Mouse (Mus musculus) liver, embryonic 13.5 days (tissue): ENCODE results near the gene Pik3cb. TPM values are rescaled to one million over a fixed set of nuclear protein-coding genes. Genes with fewer than 3 reads are reported as not detected.

Source experiments
- ATAC-seq: fragments of 200-750 bp; cut with Nextera tagmentation; 2 replicates; pipeline ENCODE4 v1.8.0; 2017; ENCODE audit warnings: low read depth, mild to moderate bottlenecking, moderate number of reproducible peaks, moderate library complexity
- DNase-seq: peaks from one replicate; pipeline ENCODE4 v3.0.0; 2022
- H3K27ac ChIP-seq: fragments of 300-500 bp; sonication (generic); 2 replicates; pipeline ENCODE4 v1.5.1; 2015; ENCODE audit warnings: moderate library complexity, mild to moderate bottlenecking, inconsistent platforms
- H3K27me3 ChIP-seq: fragments of 300-500 bp; sonication (generic); 2 replicates; pipeline ENCODE4 v1.6.1; 2015; ENCODE audit warnings: mild to moderate bottlenecking, inconsistent platforms
- H3K36me3 ChIP-seq: fragments of 300-500 bp; sonication (generic); 2 replicates; pipeline ENCODE4 v1.6.1; 2015; ENCODE audit warnings: mild to moderate bottlenecking, inconsistent platforms
- H3K4me1 ChIP-seq: fragments of 300-500 bp; sonication (generic); replicated peaks from 2 replicates; pipeline ENCODE4 v1.6.1; 2015; ENCODE audit warnings: inconsistent platforms
- H3K4me2 ChIP-seq: fragments of 300-500 bp; sonication (generic); 2 replicates; pipeline ENCODE4 v1.6.1; 2015; ENCODE audit warnings: inconsistent platforms, mild to moderate bottlenecking, moderate library complexity
- H3K4me3 ChIP-seq: fragments of 300-500 bp; sonication (generic); replicated peaks from 2 replicates; pipeline ENCODE4 v1.5.1; 2015; ENCODE audit warnings: mild to moderate bottlenecking, inconsistent platforms
- H3K9ac ChIP-seq: fragments of 300-500 bp; sonication (generic); 2 replicates; pipeline ENCODE4 v1.6.1; 2015; ENCODE audit warnings: mild to moderate bottlenecking, inconsistent platforms
- H3K9me3 ChIP-seq: fragments of 300-500 bp; sonication (generic); replicated peaks from 2 replicates; pipeline ENCODE4 v1.6.1; 2016; ENCODE audit warnings: inconsistent platforms
- WGBS: fragments of 180-500 bp; shearing (Covaris S2); methylation state at CpG from one replicate; pipeline ENCODE4 v1.1.7; 2015; ENCODE audit not compliant: insufficient replicate concordance; 5-methylcytosine and 5-hydroxymethylcytosine counted together
- polyA plus RNA-seq: library from polyadenylated mRNA; unstranded; fragments of >200 nt; fragmentation: Nextera tagmentation; extraction: Ambion mirVana; gene quantifications from 2 replicates; pipeline ENCODE4 v1.2.1, GENCODE M21; 2015

Pik3cb gene
- polyA plus RNA-seq, 1 experiment from 2014 or later: 2.6 TPM

- Histone ChIP-seq H3K9ac (no peak overlapping the region), H3K27ac (no peak overlapping the region), H3K27me3 (peaks cover 3% of the 10 kb centered on the region; the same call in 1 of the 2 replicates), H3K9me3 (no peaks in the 10 kb centered on the region), H3K4me2 (no peak overlapping the region), H3K4me1 (peaks cover 31% of the 10 kb centered on the region), H3K4me3 (no peak overlapping the region), H3K36me3 (no peaks in the 10 kb centered on the region)
- 73% methylated on average over 27 of the region's 27 CpGs for WGBS
- DNase-seq (peak; percentile 8), ATAC-seq (peak; percentile 48)
Observed at GRCm38 (mm10) chr9:99146855-99147735, 6.7 kb upstream of the Pik3cb start.

- H3K27me3 ChIP-seq: peaks cover 3% of the 10 kb centered on the region; the same call in 1 of the 2 replicates
- H3K36me3 ChIP-seq: no peaks in the 10 kb centered on the region
- no peak overlapping the region for H3K4me3 ChIP-seq
- no peak for DNase-seq
- no peak overlapping the region for H3K27ac ChIP-seq
- WGBS: 54% methylated on average over 6 of the region's 6 CpGs
- no peak overlapping the region for H3K4me2 ChIP-seq
- H3K9ac ChIP-seq: no peak overlapping the region
- no peak for ATAC-seq
- H3K4me1 ChIP-seq: peaks cover 44% of the 10 kb centered on the region
- H3K9me3 ChIP-seq: no peaks in the 10 kb centered on the region
Observed at GRCm38 (mm10) chr9:99145756-99146155, 5.3 kb upstream of the Pik3cb start.

- Histone ChIP-seq H3K27me3 (peaks cover 3% of the 10 kb centered on the region; the same call in 1 of the 2 replicates), H3K4me2 (no peak overlapping the region), H3K27ac (no peak overlapping the region), H3K4me1 (peaks cover 45% of the 10 kb centered on the region), H3K36me3 (no peaks in the 10 kb centered on the region), H3K9me3 (no peaks in the 10 kb centered on the region), H3K4me3 (no peak overlapping the region), H3K9ac (no peak overlapping the region)
- no peak for ATAC-seq
- WGBS: 53% methylated on average over 7 of the region's 7 CpGs
- no peak for DNase-seq
Observed at GRCm38 (mm10) chr9:99144416-99144989, 4.1 kb upstream of the Pik3cb start.

DNA sequence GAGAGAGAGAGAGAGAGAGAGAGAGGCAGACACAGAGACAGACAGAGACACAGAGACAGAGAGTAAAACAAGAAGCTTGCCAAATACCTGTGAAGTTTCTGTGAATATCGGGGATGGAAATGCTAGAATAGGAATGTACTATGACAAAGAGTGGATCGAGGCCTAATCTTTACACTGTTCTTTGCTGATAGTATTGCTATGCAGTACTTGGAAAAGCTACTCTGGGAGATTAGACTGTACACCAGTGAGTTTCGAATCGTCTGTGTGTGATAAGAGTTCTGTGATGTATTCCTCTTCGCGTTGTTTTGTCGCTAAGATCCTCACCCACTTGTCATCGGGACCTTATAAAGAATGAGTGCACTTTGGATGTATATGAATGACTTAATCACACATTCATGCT lies 1.2 kb upstream of the Pik3cb start:
- Histone ChIP-seq H3K4me2 (peak overlapping the region; percentile 91), H3K27me3 (peaks cover 3% of the 10 kb centered on the region; the same call in 1 of the 2 replicates), H3K36me3 (no peaks in the 10 kb centered on the region), H3K9me3 (no peaks in the 10 kb centered on the region), H3K9ac (peak overlapping the region; percentile 82), H3K4me3 (peak overlapping the region; percentile 90), H3K4me1 (peaks cover 63% of the 10 kb centered on the region), H3K27ac (peak overlapping the region; percentile 81)
- DNase-seq: peak; percentile 33
- 25% methylated on average over 8 of the region's 8 CpGs for WGBS
- peak; percentile 66 for ATAC-seq

- Histone ChIP-seq H3K4me2 (peak overlapping the region; percentile 91), H3K36me3 (no peaks in the 10 kb centered on the region), H3K9me3 (no peaks in the 10 kb centered on the region), H3K27me3 (peaks cover 3% of the 10 kb centered on the region; the same call in 1 of the 2 replicates), H3K4me3 (peak overlapping the region; percentile 90), H3K4me1 (peaks cover 60% of the 10 kb centered on the region), H3K9ac (peak overlapping the region; percentile 82), H3K27ac (peak overlapping the region; percentile 81)
- ATAC-seq: no peak
- DNase-seq: peak; percentile 20
- 19% methylated on average over 3 of the region's 3 CpGs for WGBS
Observed at GRCm38 (mm10) chr9:99141171-99141570, 750 bp upstream of the Pik3cb start.

- Histone ChIP-seq H3K4me2 (peak overlapping the region; percentile 76), H3K9me3 (no peaks in the 10 kb centered on the region), H3K27ac (peak overlapping the region; percentile 84), H3K36me3 (no peaks in the 10 kb centered on the region), H3K27me3 (no peaks in the 10 kb centered on the region), H3K4me3 (peak overlapping the region; percentile 90), H3K4me1 (peaks cover 56% of the 10 kb centered on the region), H3K9ac (peak overlapping the region; percentile 94)
- ATAC-seq: peak; percentile 77
- under 1% methylated on average over 60 of the region's 77 CpGs for WGBS
- peak; percentile 43 for DNase-seq
Observed at GRCm38 (mm10) chr9:99139194-99140023, 1.0 kb downstream of the Pik3cb start.

GRCm38 (mm10) chr9:99137301-99137700 lies 3.1 kb downstream of the Pik3cb start:
- Histone ChIP-seq H3K36me3 (no peaks in the 10 kb centered on the region), H3K27me3 (no peaks in the 10 kb centered on the region), H3K9ac (peak overlapping the region; percentile 94), H3K27ac (peak overlapping the region; percentile 21; the same call in 1 of the 2 replicates), H3K4me1 (peaks cover 44% of the 10 kb centered on the region), H3K4me2 (peak overlapping the region; percentile 76), H3K9me3 (no peaks in the 10 kb centered on the region), H3K4me3 (peak overlapping the region; percentile 13; the same call in 1 of the 2 replicates)
- ATAC-seq: no peak
- DNase-seq: no peak
- 64% methylated on average over 5 of the region's 5 CpGs for WGBS

DNA sequence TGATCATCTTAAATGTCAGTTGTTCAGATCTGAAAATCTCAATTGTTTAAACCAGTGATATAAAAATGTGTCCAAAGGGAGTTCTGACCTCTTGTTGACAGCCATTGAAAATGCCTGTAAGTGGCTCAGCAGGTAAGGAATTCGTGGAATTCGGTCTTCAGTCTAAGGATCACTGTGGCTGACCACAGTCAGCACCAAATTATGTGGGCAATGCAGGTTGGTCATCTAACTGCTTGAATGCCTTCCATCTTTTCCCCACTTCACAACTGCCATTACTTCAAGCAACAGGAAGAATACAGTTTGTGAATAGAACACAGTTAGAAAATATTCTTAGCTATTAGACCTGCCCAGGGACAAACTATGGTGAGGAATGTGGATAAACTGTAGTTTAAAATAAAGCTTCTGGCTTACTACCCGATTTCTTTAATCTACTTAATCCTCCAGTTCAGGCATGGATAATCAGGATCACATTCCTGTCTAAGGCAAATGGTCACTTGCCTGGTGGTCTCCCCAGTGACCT lies 8.4 kb downstream of the Pik3cb start:
- H3K4me3 ChIP-seq: no peak overlapping the region
- no peak for ATAC-seq
- H3K9ac ChIP-seq: no peak overlapping the region
- peaks cover 32% of the 10 kb centered on the region for H3K4me1 ChIP-seq
- no peaks in the 10 kb centered on the region for H3K27me3 ChIP-seq
- 60% methylated on average over 3 of the region's 3 CpGs for WGBS
- H3K4me2 ChIP-seq: no peak overlapping the region
- no peak overlapping the region for H3K27ac ChIP-seq
- H3K9me3 ChIP-seq: no peaks in the 10 kb centered on the region
- H3K36me3 ChIP-seq: 0 out of 2 replicates have a peak, but pooled peaks cover 2% of the 10 kb centered on the region
- DNase-seq: no peak

DNA sequence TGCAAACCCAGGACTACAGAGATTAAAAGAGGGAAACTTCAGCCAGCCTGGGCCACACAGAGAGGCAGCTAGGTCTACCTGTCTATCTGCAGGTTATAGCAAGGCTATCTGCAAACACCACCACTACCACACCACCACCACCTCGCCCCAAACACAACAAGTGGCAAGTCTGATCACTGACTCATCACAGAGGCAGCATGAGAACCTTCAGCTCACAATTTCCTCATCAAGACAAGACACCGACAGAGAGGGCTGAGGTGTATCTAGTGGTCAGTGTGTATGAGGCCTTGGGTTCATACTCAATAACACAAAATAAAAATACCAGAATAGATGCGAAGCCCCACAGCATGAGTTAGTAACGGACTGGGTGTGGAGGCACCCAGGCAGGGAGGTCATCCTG lies 9.3 kb downstream of the Pik3cb start:
- no peak for DNase-seq
- Histone ChIP-seq H3K4me3 (no peak overlapping the region), H3K4me1 (peaks cover 29% of the 10 kb centered on the region), H3K9me3 (no peaks in the 10 kb centered on the region), H3K36me3 (0 out of 2 replicates have a peak, but pooled peaks cover 3% of the 10 kb centered on the region), H3K4me2 (no peak overlapping the region), H3K27me3 (no peaks in the 10 kb centered on the region), H3K27ac (no peak overlapping the region), H3K9ac (0 out of 2 replicates have a peak overlapping the region, but pooled peaks have one; percentile 17)
- 60% methylated on average over 4 of the region's 4 CpGs for WGBS
- ATAC-seq: peak; percentile 51

- H3K9me3 ChIP-seq: no peaks in the 10 kb centered on the region
- no peak overlapping the region for H3K9ac ChIP-seq
- no peak overlapping the region for H3K27ac ChIP-seq
- H3K4me1 ChIP-seq: peaks cover 48% of the 10 kb centered on the region
- H3K27me3 ChIP-seq: no peaks in the 10 kb centered on the region
- no peak overlapping the region for H3K4me3 ChIP-seq
- 82% methylated on average over 7 of the region's 7 CpGs for WGBS
- H3K4me2 ChIP-seq: no peak overlapping the region
- no peak for DNase-seq
- peaks cover 7% of the 10 kb centered on the region; the same call in 1 of the 2 replicates for H3K36me3 ChIP-seq
- ATAC-seq: no peak
Observed at GRCm38 (mm10) chr9:99127578-99127977, 12.8 kb downstream of the Pik3cb start.
